Mouse (Mus musculus) intestine, embryonic 14.5 days (tissue): ENCODE measurements around the gene Ip6k2. TPM values are rescaled to one million over a fixed set of nuclear protein-coding genes. Genes with fewer than 3 reads are reported as not detected.

Experiments
- ATAC-seq: fragments of 200-750 bp; cut with Nextera tagmentation; replicated peaks from 2 replicates; pipeline ENCODE4 v1.8.0; 2017; ENCODE audit warnings: low read depth, moderate number of reproducible peaks, moderate TSS enrichment, moderate library complexity; ENCODE audit not compliant: low FRiP score, low TSS enrichment
- DNase-seq: peaks from one replicate; pipeline ENCODE4 v3.0.0-alpha.2; 2018; ENCODE audit warnings: low spot score
- H3K27ac ChIP-seq: fragments of 300-500 bp; sonication (generic); 2 replicates; pipeline ENCODE4 v1.5.1; 2014; ENCODE audit warnings: low read depth, mild to moderate bottlenecking, control low read depth
- H3K27me3 ChIP-seq: fragments of 300-500 bp; sonication (generic); replicated peaks from 2 replicates; pipeline ENCODE4 v1.6.1; 2014; ENCODE audit warnings: low read length, control low read depth; ENCODE audit not compliant: control insufficient read depth, insufficient read depth
- H3K36me3 ChIP-seq: fragments of 300-500 bp; sonication (generic); 2 replicates; pipeline ENCODE4 v1.6.1; 2014; ENCODE audit warnings: low read length, control low read depth; ENCODE audit not compliant: control insufficient read depth, insufficient read depth
- H3K4me1 ChIP-seq: fragments of 300-500 bp; sonication (generic); replicated peaks from 2 replicates; pipeline ENCODE4 v1.6.1; 2014; ENCODE audit warnings: low read length, control low read depth, mixed read lengths; ENCODE audit not compliant: control insufficient read depth, insufficient read depth
- H3K4me2 ChIP-seq: fragments of 300-500 bp; sonication (generic); 2 replicates; pipeline ENCODE4 v1.6.1; 2014; ENCODE audit warnings: low read length
- H3K4me3 ChIP-seq: fragments of 300-500 bp; sonication (generic); 2 replicates; pipeline ENCODE4 v1.5.1; 2014; ENCODE audit warnings: low read depth, low read length, control low read depth, mixed read lengths
- H3K9ac ChIP-seq: fragments of 300-500 bp; sonication (generic); 2 replicates; pipeline ENCODE4 v1.6.1; 2014; ENCODE audit warnings: mild to moderate bottlenecking, low read length
- H3K9me3 ChIP-seq: fragments of 300-500 bp; sonication (generic); 2 replicates; pipeline ENCODE4 v1.6.1; 2016; ENCODE audit warnings: low read length, control low read depth; ENCODE audit not compliant: control insufficient read depth
- WGBS: fragments of 180-500 bp; shearing (Covaris S2); extraction: QIAGEN DNeasy Blood & Tissue Kit; methylation state at CpG from one replicate; pipeline ENCODE4 v1.1.7; 2014; 5-methylcytosine and 5-hydroxymethylcytosine counted together
- polyA plus RNA-seq: library from polyadenylated mRNA; unstranded; fragments of >200 nt; fragmentation: Nextera tagmentation; extraction: Ambion mirVana; gene quantifications from 2 replicates; pipeline ENCODE4 v1.2.1, GENCODE M21; 2014

The Ip6k2 gene
- polyA plus RNA-seq, 1 experiment from 2014 or later: 107 TPM

DNA sequence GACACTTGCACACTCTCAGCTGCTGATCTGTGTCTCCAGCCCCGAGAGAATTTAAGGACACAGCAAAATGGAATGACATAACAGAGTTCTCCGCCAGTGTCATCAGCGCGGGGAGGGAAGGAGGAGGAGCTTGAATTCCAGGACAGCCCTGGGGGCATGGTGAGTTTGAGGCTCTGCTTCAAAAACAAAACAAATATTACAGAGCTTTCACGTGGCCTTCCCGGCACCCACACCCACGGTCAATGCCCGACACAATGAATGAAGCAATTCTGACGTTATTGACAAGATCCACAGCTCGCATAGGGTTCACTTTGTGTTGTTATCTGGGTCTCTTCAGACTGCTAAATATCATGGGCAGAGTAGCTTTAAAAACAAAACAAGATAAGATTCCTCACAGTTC, 18.6 kb upstream of the Ip6k2 start:
- H3K4me1 ChIP-seq: no peaks in the 10 kb centered on the region
- no peaks in the 10 kb centered on the region for H3K27me3 ChIP-seq
- no peak for ATAC-seq
- H3K27ac ChIP-seq: no peak overlapping the region
- no peaks in the 10 kb centered on the region for H3K9me3 ChIP-seq
- WGBS: 71% methylated on average over 10 of the region's 10 CpGs
- DNase-seq: no peak
- H3K4me2 ChIP-seq: no peak overlapping the region
- H3K9ac ChIP-seq: no peak overlapping the region
- H3K4me3 ChIP-seq: no peak overlapping the region
- H3K36me3 ChIP-seq: no peaks in the 10 kb centered on the region

DNA sequence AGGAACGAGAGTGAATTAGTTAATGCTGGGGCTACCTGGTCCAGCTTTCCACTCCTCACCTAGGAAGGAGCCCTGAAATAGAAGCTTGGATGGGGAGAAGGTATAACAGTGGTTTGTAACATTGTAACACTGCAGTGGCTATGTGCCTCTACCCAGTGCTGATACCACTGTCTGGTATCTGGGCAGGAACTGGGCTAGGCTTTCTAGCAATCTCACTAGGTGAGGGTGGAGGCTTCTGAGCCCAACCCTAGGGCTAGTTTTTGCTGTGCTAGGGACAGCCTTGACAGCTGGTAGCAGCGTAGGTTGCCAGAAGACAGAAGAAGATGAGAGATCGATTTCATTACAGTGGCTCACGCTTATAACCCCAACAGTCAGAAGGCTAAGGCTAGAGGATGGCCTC, 7.0 kb upstream of the Ip6k2 start:
- Histone ChIP-seq H3K9me3 (no peaks in the 10 kb centered on the region), H3K27me3 (no peaks in the 10 kb centered on the region), H3K27ac (no peak overlapping the region), H3K9ac (no peak overlapping the region), H3K4me3 (no peak overlapping the region), H3K4me2 (no peak overlapping the region), H3K36me3 (no peaks in the 10 kb centered on the region), H3K4me1 (no peaks in the 10 kb centered on the region)
- ATAC-seq (no peak), DNase-seq (no peak)
- 87% methylated on average over 4 of the region's 4 CpGs for WGBS

DNA sequence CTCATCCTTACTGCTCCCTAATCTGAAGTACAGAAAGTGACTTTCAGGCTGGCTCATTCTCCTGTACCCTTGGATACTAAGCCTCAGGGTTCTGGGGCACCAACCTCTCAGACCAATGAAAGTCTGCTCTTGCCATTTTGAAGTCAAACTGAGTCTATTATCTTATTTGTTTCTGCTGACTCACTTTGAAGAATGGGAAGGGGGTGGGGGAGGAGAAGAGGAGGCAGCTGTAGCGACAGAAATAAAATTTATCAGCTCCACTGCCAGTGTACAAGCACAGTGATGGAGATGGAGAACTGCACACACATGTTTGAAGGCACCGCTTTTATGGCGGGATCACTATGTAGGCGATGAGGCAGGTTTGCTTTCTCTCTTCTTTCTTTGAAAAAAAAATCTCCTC, 6.3 kb upstream of the Ip6k2 start:
- Histone ChIP-seq H3K4me2 (no peak overlapping the region), H3K27ac (no peak overlapping the region), H3K9ac (no peak overlapping the region), H3K9me3 (no peaks in the 10 kb centered on the region), H3K27me3 (no peaks in the 10 kb centered on the region), H3K4me1 (no peaks in the 10 kb centered on the region), H3K4me3 (no peak overlapping the region), H3K36me3 (no peaks in the 10 kb centered on the region)
- DNase-seq (no peak), ATAC-seq (no peak)
- 77% methylated on average over 4 of the region's 4 CpGs for WGBS

DNA sequence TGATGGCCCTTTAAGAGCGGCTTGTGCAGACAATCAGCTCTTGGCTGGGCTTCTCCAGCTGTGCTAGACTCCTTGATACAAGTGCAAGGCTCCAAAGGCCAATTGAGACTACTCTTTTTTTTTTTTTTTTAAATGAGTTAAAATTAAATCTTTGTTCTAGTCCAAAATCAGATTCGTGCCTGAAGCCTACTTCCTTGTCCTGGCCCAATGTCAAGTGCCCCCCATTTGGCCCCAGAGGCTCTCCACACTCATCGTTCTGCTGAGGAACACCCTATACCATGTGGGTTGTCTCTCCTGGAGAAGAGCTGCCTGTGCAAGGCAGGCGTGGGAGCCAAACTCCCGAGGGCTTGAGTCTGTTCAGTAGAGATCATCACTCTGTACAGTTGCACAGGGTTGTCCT, 2.6 kb upstream of the Ip6k2 start:
- 59% methylated on average over 5 of the region's 5 CpGs for WGBS
- H3K9me3 ChIP-seq: no peaks in the 10 kb centered on the region
- H3K27ac ChIP-seq: no peak overlapping the region

DNA sequence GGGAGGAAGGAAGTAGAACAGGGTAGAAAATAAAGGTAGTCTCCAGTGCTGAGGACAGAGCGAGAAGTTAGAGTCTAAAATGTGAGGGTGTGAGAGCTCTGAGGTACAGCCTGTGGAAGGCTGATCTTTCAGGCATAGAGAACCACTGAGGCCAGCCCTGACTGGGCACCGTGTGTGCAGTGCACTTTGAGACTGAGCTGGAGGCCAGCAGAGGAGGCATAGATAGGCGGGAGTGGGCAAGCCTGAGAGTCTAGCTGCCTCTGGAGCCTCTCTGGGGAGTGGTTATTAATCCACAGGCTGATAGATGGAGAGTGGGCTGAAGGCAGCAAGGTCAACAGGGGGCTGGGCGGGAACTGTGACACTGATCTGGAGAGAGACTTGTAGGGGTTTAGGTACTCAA, 1.7 kb upstream of the Ip6k2 start:
- Histone ChIP-seq H3K9ac (no peak overlapping the region), H3K4me3 (no peak overlapping the region), H3K4me1 (peaks cover 25% of the 10 kb centered on the region), H3K9me3 (no peaks in the 10 kb centered on the region), H3K27me3 (no peaks in the 10 kb centered on the region), H3K4me2 (no peak overlapping the region), H3K27ac (no peak overlapping the region), H3K36me3 (peaks cover 6% of the 10 kb centered on the region; the same call in 1 of the 2 replicates)
- no peak for ATAC-seq
- no peak for DNase-seq
- WGBS: 57% methylated on average over 4 of the region's 4 CpGs

More for the DNA sequence above, 2.6 kb upstream of the Ip6k2 start:
- H3K9ac ChIP-seq: no peak overlapping the region
- H3K27me3 ChIP-seq: no peaks in the 10 kb centered on the region
- H3K36me3 ChIP-seq: 0 out of 2 replicates have a peak, but pooled peaks cover under 1% of the 10 kb centered on the region
- no peak overlapping the region for H3K4me2 ChIP-seq
- peaks cover 19% of the 10 kb centered on the region for H3K4me1 ChIP-seq
- no peak for DNase-seq
- H3K4me3 ChIP-seq: no peak overlapping the region
- ATAC-seq: no peak

DNA sequence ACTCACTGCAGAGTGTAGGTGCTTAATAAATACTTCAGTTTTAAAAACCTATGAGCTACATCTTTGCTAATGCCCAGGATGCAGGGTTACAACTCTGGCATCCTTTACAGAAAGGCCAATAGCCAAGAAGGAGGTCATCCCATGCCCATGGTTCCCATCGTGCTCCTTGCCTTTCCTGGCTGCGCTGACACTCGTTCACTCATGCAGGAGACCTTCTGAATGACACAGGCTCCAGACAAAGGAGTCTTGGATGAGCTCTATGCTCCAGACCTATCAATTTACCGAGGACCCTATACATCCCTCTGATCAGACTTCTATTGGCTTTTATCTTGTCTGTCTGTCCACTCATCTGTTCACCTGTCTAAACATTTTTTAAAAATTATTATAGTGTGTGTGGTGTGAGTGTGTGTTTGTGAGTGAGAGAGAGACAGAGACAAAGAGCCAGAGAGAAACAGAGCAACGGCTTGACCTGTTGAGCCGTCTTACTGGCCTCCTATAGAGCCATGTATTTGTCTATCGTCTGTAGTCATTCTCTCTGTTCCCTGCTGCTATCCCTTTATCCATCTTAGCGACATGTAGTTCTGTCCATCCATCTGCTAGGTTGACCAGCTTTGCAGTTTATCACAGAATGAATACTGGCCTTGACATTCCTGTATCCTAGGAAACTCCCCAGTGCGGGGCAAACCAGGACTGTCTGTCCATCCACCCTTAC, 604 bp upstream of the Ip6k2 start:
- WGBS: 27% methylated on average over 9 of the region's 9 CpGs
- H3K9ac ChIP-seq: peak overlapping the region; percentile 44

DNA sequence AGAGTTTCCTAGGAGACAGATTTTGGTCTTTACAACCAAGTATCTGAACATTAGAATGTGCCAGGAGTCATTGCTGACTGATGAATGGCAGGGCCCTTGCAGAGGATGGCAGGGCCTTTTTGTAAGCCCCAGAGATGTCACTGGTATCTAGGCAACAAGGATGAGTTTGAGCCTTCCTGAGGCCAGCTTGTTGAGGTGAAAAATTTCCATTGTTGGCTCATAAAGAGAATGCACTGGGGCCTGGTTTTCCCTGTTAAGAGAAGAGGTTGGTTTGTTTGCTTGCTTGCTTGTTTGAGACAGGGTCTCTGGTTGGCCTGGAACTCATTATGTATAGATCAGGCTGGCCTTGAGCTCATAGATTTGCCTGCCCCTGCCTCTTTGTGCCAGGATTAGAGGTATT, 1.8 kb downstream of the Ip6k2 start:
- H3K36me3 ChIP-seq: peaks cover 9% of the 10 kb centered on the region; the same call in 1 of the 2 replicates
- ATAC-seq (no peak), DNase-seq (no peak)
- H3K4me2 ChIP-seq: peak overlapping the region; percentile 95
- H3K9me3 ChIP-seq: no peaks in the 10 kb centered on the region
- peak overlapping the region; percentile 98; the same call in 1 of the 2 replicates for H3K9ac ChIP-seq
- no peak overlapping the region for H3K27ac ChIP-seq
- H3K4me3 ChIP-seq: peak overlapping the region; percentile 84
- H3K27me3 ChIP-seq: no peaks in the 10 kb centered on the region
- H3K4me1 ChIP-seq: peaks cover 29% of the 10 kb centered on the region

More for the DNA sequence above, 604 bp upstream of the Ip6k2 start:
- no peak for DNase-seq
- Histone ChIP-seq H3K36me3 (peaks cover 9% of the 10 kb centered on the region; the same call in 1 of the 2 replicates), H3K4me2 (peak overlapping the region; percentile 95), H3K27ac (no peak overlapping the region), H3K4me3 (peak overlapping the region; percentile 84), H3K9me3 (no peaks in the 10 kb centered on the region), H3K27me3 (no peaks in the 10 kb centered on the region), H3K4me1 (peaks cover 29% of the 10 kb centered on the region)
- ATAC-seq: no peak

DNA sequence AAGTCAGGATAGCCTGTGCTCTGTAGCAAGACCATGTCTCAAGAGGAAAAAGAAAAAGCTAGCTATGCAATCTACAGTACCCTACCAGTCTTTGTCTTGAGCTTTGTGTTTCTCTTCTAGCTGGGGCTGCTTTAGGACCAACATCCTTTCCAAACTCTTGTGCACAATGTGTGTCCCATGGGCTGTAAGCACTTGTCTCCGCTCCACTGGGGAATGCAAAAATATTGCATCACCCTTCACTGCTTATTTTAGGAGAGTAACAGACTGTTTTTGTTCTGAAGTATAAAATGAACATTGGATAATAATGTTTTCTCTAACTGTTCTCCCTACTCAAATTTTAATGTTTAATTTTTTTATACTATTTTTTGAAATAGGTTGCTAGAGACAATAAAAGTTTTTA, 2.9 kb downstream of the Ip6k2 start:
- H3K27me3 ChIP-seq: no peaks in the 10 kb centered on the region
- H3K4me2 ChIP-seq: peak overlapping the region; percentile 15; the same call in 1 of the 2 replicates
- WGBS: 76% methylated on average over 1 of the region's 1 CpGs
- H3K4me1 ChIP-seq: peaks cover 29% of the 10 kb centered on the region
- DNase-seq: no peak
- H3K36me3 ChIP-seq: peaks cover 9% of the 10 kb centered on the region; the same call in 1 of the 2 replicates
- H3K4me3 ChIP-seq: no peak overlapping the region
- no peaks in the 10 kb centered on the region for H3K9me3 ChIP-seq
- no peak overlapping the region for H3K9ac ChIP-seq
- no peak overlapping the region for H3K27ac ChIP-seq
- ATAC-seq: no peak

DNA sequence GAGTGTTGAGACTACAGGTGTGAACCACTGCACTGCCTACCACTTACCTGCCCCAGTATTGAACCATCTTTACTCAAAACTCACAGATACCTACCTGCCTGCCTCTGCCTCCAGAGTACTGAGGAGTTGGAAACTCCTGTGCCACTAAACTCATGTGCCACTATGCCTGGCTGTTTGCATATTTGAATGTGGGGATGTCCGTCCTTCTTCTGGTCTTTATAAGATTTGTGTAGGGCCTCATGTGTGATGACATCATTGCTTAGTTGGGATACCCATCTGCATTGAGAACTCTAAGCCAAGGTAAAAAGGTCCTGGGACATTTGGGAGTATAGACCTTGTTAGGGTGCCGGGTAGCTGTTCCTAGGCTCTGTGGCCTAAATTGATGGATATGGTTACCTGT, 3.5 kb downstream of the Ip6k2 start:
- Histone ChIP-seq H3K27me3 (no peaks in the 10 kb centered on the region), H3K9me3 (no peaks in the 10 kb centered on the region), H3K36me3 (peaks cover 9% of the 10 kb centered on the region; the same call in 1 of the 2 replicates), H3K4me3 (no peak overlapping the region), H3K27ac (no peak overlapping the region), H3K9ac (no peak overlapping the region), H3K4me2 (no peak overlapping the region), H3K4me1 (peaks cover 29% of the 10 kb centered on the region)
- ATAC-seq (no peak), DNase-seq (no peak)
- WGBS: 92% methylated on average over 2 of the region's 2 CpGs
